Mouse (Mus musculus) activated CD4-positive, CD25-positive, alpha-beta regulatory T cell (primary cell): ENCODE measurements around the gene Lmntd2. TPM values are rescaled to one million over a fixed set of nuclear protein-coding genes. Genes with fewer than 3 reads are reported as not detected.

ENCODE experiments used
- polyA plus RNA-seq, 2 experiments: library from polyadenylated mRNA; unstranded; fragments of 100-300 nt; shearing (Covaris generic); gene quantifications; one replicate each; pipeline ENCODE4 v1.2.1; 2017

The Lmntd2 gene
- polyA plus RNA-seq: 1 to 10 TPM; 8.3 to 9.9 TPM

GRCm38 (mm10) chr7:141213605-141214235 is at the start of gene Lmntd2:
Gene Lmntd2 (minus strand): TSS chr7:141214080.

DNA sequence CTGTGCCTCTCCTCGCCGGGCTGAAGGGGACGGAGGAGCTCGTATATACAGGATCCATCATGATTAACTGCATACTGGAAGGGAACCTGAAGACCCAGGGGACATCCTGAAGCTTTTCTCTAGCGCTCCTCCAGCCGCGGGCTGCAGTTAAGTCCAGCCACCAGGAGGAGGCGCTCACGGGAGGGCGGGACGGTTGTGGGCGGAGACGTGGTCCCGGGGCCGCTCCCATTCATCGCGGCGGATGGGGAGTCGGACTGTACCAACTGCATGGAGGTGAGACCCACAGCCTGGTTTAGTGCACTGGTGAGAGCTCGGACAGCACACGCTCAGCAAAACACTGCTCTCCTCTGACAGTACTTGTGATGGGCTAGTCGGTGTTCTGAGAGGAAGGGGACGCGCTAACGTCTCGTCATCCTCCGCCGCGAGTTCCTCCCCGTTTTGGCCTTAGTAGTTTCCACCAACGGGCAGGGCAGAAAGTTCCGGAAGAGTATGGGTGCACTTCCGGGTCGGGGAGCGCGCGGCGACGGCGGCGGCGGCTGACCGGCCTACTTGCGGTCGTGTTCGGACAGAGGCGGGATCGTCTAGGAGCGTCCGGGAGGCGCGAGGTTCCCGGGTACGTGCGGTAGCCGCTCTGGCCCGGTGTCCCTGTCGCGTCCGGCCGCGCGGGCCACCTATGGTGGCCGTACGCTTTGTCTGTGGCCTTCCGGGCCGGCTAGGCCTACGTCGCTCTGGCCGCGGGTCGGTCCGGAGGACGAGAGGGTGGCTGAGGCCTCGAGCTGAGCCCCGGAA is 14.6 kb upstream of the Lmntd2 start, which contains the start of gene Phrf1:
Phrf1 (plus strand) TSS at position 506 of the 789 bp plus-strand sequence.

GRCm38 (mm10) chr7:141215101-141215879 is 1.4 kb upstream of the Lmntd2 start, which contains the start of gene Rassf7:
Gene Rassf7 (plus strand): TSS chr7:141215860.

DNA sequence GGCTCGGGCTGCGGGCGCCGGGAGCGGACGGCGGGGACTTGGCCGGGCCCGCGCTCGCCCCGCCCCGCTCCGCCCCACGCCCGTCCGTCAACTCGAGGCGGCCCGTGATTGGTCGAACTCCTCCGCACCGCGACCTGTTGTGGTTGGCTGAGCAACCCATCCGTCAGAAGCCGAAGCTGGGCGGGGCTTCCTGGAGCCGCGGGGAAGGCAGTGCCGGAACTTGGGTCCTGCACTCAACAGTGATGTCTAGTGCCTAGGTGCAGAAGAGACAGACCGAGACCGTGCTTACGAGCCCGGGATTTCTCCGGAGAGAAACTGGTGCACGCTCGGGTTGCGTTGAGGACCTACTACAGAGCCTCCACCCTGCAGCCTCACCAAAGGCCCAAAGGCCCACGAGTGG is 19.9 kb downstream of the Lmntd2 start, which contains the start of the genes Hras and Lrrc56:
Hras (minus strand) TSS at position 58 of the 400 bp plus-strand sequence.
Lrrc56 (plus strand) TSS at position 210 of the 400 bp plus-strand sequence.

GRCm38 (mm10) chr7:141172116-141173006 is 41.5 kb downstream of the Lmntd2 start, which contains the start of gene Rnh1:
Gene Rnh1 (minus strand): TSS chr7:141172857.

Other genes with a start within 250 kb of the Lmntd2 start
- 10 to 100 TPM in 1 of 2 experiments, 1 to 10 TPM in 1; 2.5 to 20.2 TPM for gene Ifitm1, start 246.9 kb downstream of the Lmntd2 start, polyA plus RNA-seq
- gene Ifitm3, start 203.3 kb downstream of the Lmntd2 start, polyA plus RNA-seq: 10 to 100 TPM; 14.6 to 31.5 TPM
- 1 to 10 TPM in 1 of 2 experiments, under 1 TPM in 1; 0.75 to 1.2 TPM for gene Ifitm6, start 196.2 kb downstream of the Lmntd2 start, polyA plus RNA-seq
- gene Gm17387, start 184.9 kb downstream of the Lmntd2 start, polyA plus RNA-seq: not detected
- gene B4galnt4, start 153.0 kb downstream of the Lmntd2 start, polyA plus RNA-seq: 10 to 100 TPM in 1 of 2 experiments, 1 to 10 TPM in 1; 9.9 to 21.4 TPM
- gene Pkp3, start 135.9 kb downstream of the Lmntd2 start, polyA plus RNA-seq: 100 to 1,000 TPM; 238 to 385 TPM
- gene Sigirr, start 113.5 kb downstream of the Lmntd2 start, polyA plus RNA-seq: 100 to 1,000 TPM; 176 to 187 TPM
- not detected for gene Ano9, start 96.3 kb downstream of the Lmntd2 start, polyA plus RNA-seq
- 10 to 100 TPM; 17.3 to 22.2 TPM for gene Ptdss2, start 91.7 kb downstream of the Lmntd2 start, polyA plus RNA-seq
- 100 to 1,000 TPM; 107 to 150 TPM for gene Rnh1, start 41.2 kb downstream of the Lmntd2 start, polyA plus RNA-seq
- gene Hras, start 20.1 kb downstream of the Lmntd2 start, polyA plus RNA-seq: 10 to 100 TPM; 56.0 to 61.9 TPM
- 1 to 10 TPM; 2.2 to 5.0 TPM for gene Lrrc56, start 19.9 kb downstream of the Lmntd2 start, polyA plus RNA-seq
- 10 to 100 TPM; 18.6 to 23.4 TPM for gene Rassf7, start 1.8 kb upstream of the Lmntd2 start, polyA plus RNA-seq
- 10 to 100 TPM; 55.5 to 85.8 TPM for gene Phrf1, start 14.7 kb upstream of the Lmntd2 start, polyA plus RNA-seq
- 100 to 1,000 TPM; 105 to 126 TPM for gene Irf7, start 52.4 kb upstream of the Lmntd2 start, polyA plus RNA-seq
- under 1 TPM in 1 of 2 experiments, not detected in 1; 0.07 TPM for gene Cdhr5, start 62.7 kb upstream of the Lmntd2 start, polyA plus RNA-seq
- not detected for gene Sct, start 65.1 kb upstream of the Lmntd2 start, polyA plus RNA-seq
- under 1 TPM in 1 of 2 experiments, not detected in 1; 0.06 TPM for gene Drd4, start 77.9 kb upstream of the Lmntd2 start, polyA plus RNA-seq
- gene Deaf1, start 113.6 kb upstream of the Lmntd2 start, polyA plus RNA-seq: 10 to 100 TPM; 48.0 to 58.2 TPM
- 10 to 100 TPM; 37.5 to 40.6 TPM for gene Tmem80, start 113.7 kb upstream of the Lmntd2 start, polyA plus RNA-seq
- under 1 TPM in 1 of 2 experiments, not detected in 1; 0.09 TPM for gene Eps8l2, start 124.8 kb upstream of the Lmntd2 start, polyA plus RNA-seq
- 100 to 1,000 TPM; 342 to 415 TPM for gene Taldo1, start 178.1 kb upstream of the Lmntd2 start, polyA plus RNA-seq
- gene Gatd1, start 200.1 kb upstream of the Lmntd2 start, polyA plus RNA-seq: 10 to 100 TPM; 72.8 to 73.0 TPM
- under 1 TPM; 0.39 to 0.96 TPM for gene Cend1, start 215.4 kb upstream of the Lmntd2 start, polyA plus RNA-seq
- 10 to 100 TPM; 56.7 to 57.4 TPM for gene Slc25a22, start 223.8 kb upstream of the Lmntd2 start, polyA plus RNA-seq
- gene Pidd1, start 229.9 kb upstream of the Lmntd2 start, polyA plus RNA-seq: 10 to 100 TPM; 10.4 to 10.6 TPM
- 1,000 to 10,000 TPM; 1,171 to 2,116 TPM for gene Rplp2, start 233.3 kb upstream of the Lmntd2 start, polyA plus RNA-seq
- gene Pnpla2, start 241.1 kb upstream of the Lmntd2 start, polyA plus RNA-seq: 10 to 100 TPM; 88.2 to 90.1 TPM
- under 1 TPM in 1 of 2 experiments, not detected in 1; 0.59 TPM for gene Cracr2b, start 247.0 kb upstream of the Lmntd2 start, polyA plus RNA-seq